Mouse (Mus musculus) forebrain, embryonic 16.5 days (tissue): ENCODE results near the gene Uck2. TPM values are rescaled to one million over a fixed set of nuclear protein-coding genes. Genes with fewer than 3 reads are reported as not detected.

Source experiments
- ATAC-seq: fragments of 200-750 bp; cut with Nextera tagmentation; 2 replicates; pipeline ENCODE4 v1.8.0; 2017; ENCODE audit warnings: mild to moderate bottlenecking, moderate library complexity
- H3K27ac ChIP-seq: fragments of 300-500 bp; sonication (generic); 2 replicates; pipeline ENCODE4 v1.5.1; 2014; ENCODE audit warnings: low read length, control low read depth
- H3K27me3 ChIP-seq: fragments of 300-500 bp; sonication (generic); replicated peaks from 2 replicates; pipeline ENCODE4 v1.6.1; 2014; ENCODE audit warnings: low read length; ENCODE audit not compliant: control insufficient read depth, insufficient read depth
- H3K36me3 ChIP-seq: fragments of 300-500 bp; sonication (generic); 2 replicates; pipeline ENCODE4 v1.6.1; 2014; ENCODE audit not compliant: control insufficient read depth, insufficient read depth
- H3K4me1 ChIP-seq: fragments of 300-500 bp; sonication (generic); replicated peaks from 2 replicates; pipeline ENCODE4 v1.6.1; 2014; ENCODE audit warnings: low read length; ENCODE audit not compliant: control insufficient read depth, insufficient read depth
- H3K4me2 ChIP-seq: fragments of 300-500 bp; sonication (generic); 2 replicates; pipeline ENCODE4 v1.6.1; 2014; ENCODE audit warnings: mild to moderate bottlenecking, low read length, control low read depth
- H3K4me3 ChIP-seq: fragments of 300-500 bp; sonication (generic); replicated peaks from 2 replicates; pipeline ENCODE4 v1.5.1; 2014; ENCODE audit warnings: mild to moderate bottlenecking, low read length, control low read depth
- H3K9ac ChIP-seq: fragments of 300-500 bp; sonication (generic); replicated peaks from 2 replicates; pipeline ENCODE4 v1.6.1; 2014; ENCODE audit warnings: low read depth, low read length, control low read depth
- H3K9me3 ChIP-seq: fragments of 300-500 bp; sonication (generic); 2 replicates; pipeline ENCODE4 v1.6.1; 2016; ENCODE audit warnings: low read length; ENCODE audit not compliant: control insufficient read depth
- WGBS: fragments of 180-500 bp; shearing (Covaris S2); extraction: QIAGEN DNeasy Blood & Tissue Kit; methylation state at CpG from one replicate; pipeline ENCODE4 v1.1.7; 2014; 5-methylcytosine and 5-hydroxymethylcytosine counted together
- polyA plus RNA-seq: library from polyadenylated mRNA; unstranded; fragments of >200 nt; fragmentation: Nextera tagmentation; extraction: Ambion mirVana; gene quantifications from 2 replicates; pipeline ENCODE4 v1.2.1, GENCODE M21; 2015

Uck2 gene
- polyA plus RNA-seq, 1 experiment from 2014 or later: 62.7 TPM

- no peak for ATAC-seq
- Histone ChIP-seq H3K9ac (no peak overlapping the region), H3K36me3 (no peaks in the 10 kb centered on the region), H3K9me3 (no peaks in the 10 kb centered on the region), H3K4me1 (peaks cover 29% of the 10 kb centered on the region), H3K27ac (no peak overlapping the region), H3K4me2 (no peak overlapping the region), H3K4me3 (no peak overlapping the region), H3K27me3 (no peaks in the 10 kb centered on the region)
- WGBS: 75% methylated on average over 3 of the region's 3 CpGs
These were observed 18.4 kb downstream of the Uck2 start for GRCm38 (mm10) chr1:167266720-167267119.

GRCm38 (mm10) chr1:167265366-167265765 lies 19.8 kb downstream of the Uck2 start:
- WGBS: 86% methylated on average over 4 of the region's 4 CpGs

GRCm38 (mm10) chr1:167262489-167263041 lies 22.6 kb downstream of the Uck2 start:
- H3K9ac ChIP-seq: no peak overlapping the region
- WGBS: 77% methylated on average over 10 of the region's 10 CpGs
- no peak overlapping the region for H3K4me2 ChIP-seq
- H3K27ac ChIP-seq: no peak overlapping the region
- no peak for ATAC-seq
- H3K36me3 ChIP-seq: no peaks in the 10 kb centered on the region
- no peaks in the 10 kb centered on the region for H3K27me3 ChIP-seq
- 0 out of 2 replicates have a peak, but pooled peaks cover 3% of the 10 kb centered on the region for H3K4me1 ChIP-seq
- H3K9me3 ChIP-seq: no peaks in the 10 kb centered on the region
- H3K4me3 ChIP-seq: no peak overlapping the region

More at GRCm38 (mm10) chr1:167265366-167265765, 19.8 kb downstream of the Uck2 start:
- H3K36me3 ChIP-seq: no peaks in the 10 kb centered on the region
- no peak overlapping the region for H3K4me2 ChIP-seq
- ATAC-seq: no peak
- H3K4me3 ChIP-seq: no peak overlapping the region
- no peak overlapping the region for H3K9ac ChIP-seq
- peaks cover 16% of the 10 kb centered on the region for H3K4me1 ChIP-seq
- H3K27me3 ChIP-seq: no peaks in the 10 kb centered on the region
- H3K9me3 ChIP-seq: no peaks in the 10 kb centered on the region
- H3K27ac ChIP-seq: no peak overlapping the region

DNA sequence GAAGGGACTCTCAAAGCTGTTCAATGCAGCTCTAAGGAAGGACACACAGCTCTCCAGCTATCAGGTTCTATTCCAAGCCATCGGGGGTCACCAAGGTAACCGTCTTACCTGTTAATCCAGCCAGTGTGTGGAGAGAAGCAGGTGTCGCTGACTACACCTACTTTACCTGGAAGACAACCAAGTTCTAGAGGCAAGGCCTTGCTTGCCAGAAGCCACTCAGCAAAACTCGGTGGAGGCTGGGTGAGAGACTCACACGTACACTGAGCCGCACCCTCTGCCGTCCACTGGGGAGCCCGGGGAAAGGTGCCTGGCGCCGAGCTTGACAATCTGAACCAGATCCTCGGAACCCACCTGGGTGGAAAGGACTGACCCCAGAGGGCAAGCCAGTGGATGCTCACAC lies 23.4 kb downstream of the Uck2 start:
- H3K27me3 ChIP-seq: no peaks in the 10 kb centered on the region
- ATAC-seq: no peak
- H3K36me3 ChIP-seq: no peaks in the 10 kb centered on the region
- no peak overlapping the region for H3K4me3 ChIP-seq
- no peaks in the 10 kb centered on the region for H3K9me3 ChIP-seq
- no peak overlapping the region for H3K4me2 ChIP-seq
- H3K4me1 ChIP-seq: 0 out of 2 replicates have a peak, but pooled peaks cover 3% of the 10 kb centered on the region
- H3K27ac ChIP-seq: no peak overlapping the region
- no peak overlapping the region for H3K9ac ChIP-seq
- WGBS: 89% methylated on average over 11 of the region's 11 CpGs

GRCm38 (mm10) chr1:167259702-167260101 lies 25.4 kb downstream of the Uck2 start:
- Histone ChIP-seq H3K9ac (no peak overlapping the region), H3K4me2 (no peak overlapping the region), H3K4me1 (0 out of 2 replicates have a peak, but pooled peaks cover 3% of the 10 kb centered on the region), H3K4me3 (no peak overlapping the region), H3K36me3 (no peaks in the 10 kb centered on the region), H3K27ac (peak overlapping the region; percentile 20), H3K27me3 (no peaks in the 10 kb centered on the region), H3K9me3 (no peaks in the 10 kb centered on the region)
- 63% methylated on average over 10 of the region's 10 CpGs for WGBS
- ATAC-seq: peak; percentile 50

DNA sequence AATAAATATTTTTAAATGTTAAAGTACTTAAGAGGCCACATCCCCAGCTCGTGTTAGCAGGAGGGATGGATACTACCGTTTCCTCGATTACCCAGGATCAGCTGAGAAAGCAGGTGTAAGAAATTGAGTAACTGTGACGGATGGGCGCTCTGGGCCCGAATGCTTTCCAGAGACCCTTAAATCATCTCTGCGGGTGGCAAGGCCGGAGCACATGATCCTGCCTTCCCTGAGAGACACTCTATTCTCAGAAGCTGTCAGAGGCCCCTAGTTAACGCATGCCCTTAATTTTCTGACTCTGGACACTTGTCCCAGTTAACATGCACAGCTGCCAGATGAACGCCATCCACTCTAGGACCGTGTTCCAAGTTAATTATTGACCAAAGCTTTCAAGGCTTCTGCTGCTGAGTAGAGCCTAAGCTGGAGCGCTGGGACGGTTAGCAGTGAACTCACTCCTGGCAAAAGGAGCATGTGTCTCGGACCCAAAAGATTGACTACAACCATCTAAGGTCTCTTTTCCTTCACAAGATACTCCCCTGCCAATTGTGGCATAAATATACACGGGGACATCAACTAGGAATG lies 28.3 kb downstream of the Uck2 start:
- Histone ChIP-seq H3K9ac (no peak overlapping the region), H3K27me3 (no peaks in the 10 kb centered on the region), H3K4me3 (no peak overlapping the region), H3K27ac (no peak overlapping the region), H3K36me3 (no peaks in the 10 kb centered on the region), H3K4me2 (no peak overlapping the region), H3K4me1 (0 out of 2 replicates have a peak, but pooled peaks cover 3% of the 10 kb centered on the region), H3K9me3 (no peaks in the 10 kb centered on the region)
- WGBS: 77% methylated on average over 15 of the region's 15 CpGs
- no peak for ATAC-seq

DNA sequence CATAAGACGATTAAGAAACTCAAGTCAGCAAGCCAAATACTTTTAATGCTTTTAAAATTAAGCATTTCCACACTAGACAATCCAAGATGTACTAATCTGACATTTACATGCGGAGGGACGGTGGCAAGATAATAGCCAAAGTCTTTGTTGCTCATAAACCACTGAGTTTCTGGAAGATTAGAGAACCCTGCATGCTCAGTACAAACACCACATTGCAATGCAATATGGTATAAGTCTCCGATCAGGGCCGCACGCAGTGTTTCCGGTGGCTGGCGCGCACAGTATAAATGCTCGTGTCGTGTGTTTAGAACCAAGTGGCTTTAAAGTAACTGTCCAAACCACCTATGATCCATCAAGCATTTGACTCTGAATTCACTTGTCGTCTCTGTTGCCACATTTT lies 31.5 kb downstream of the Uck2 start:
- H3K9ac ChIP-seq: no peak overlapping the region
- no peaks in the 10 kb centered on the region for H3K36me3 ChIP-seq
- no peaks in the 10 kb centered on the region for H3K4me1 ChIP-seq
- WGBS: 86% methylated on average over 12 of the region's 12 CpGs
- H3K9me3 ChIP-seq: no peaks in the 10 kb centered on the region
- no peak overlapping the region for H3K4me2 ChIP-seq
- no peaks in the 10 kb centered on the region for H3K27me3 ChIP-seq
- no peak overlapping the region for H3K4me3 ChIP-seq
- no peak overlapping the region for H3K27ac ChIP-seq
- ATAC-seq: no peak

GRCm38 (mm10) chr1:167249881-167250280 lies 35.2 kb downstream of the Uck2 start:
- H3K4me1 ChIP-seq: peaks cover 10% of the 10 kb centered on the region
- H3K36me3 ChIP-seq: no peaks in the 10 kb centered on the region
- H3K4me3 ChIP-seq: no peak overlapping the region
- no peaks in the 10 kb centered on the region for H3K9me3 ChIP-seq
- 92% methylated on average over 8 of the region's 8 CpGs for WGBS
- H3K27ac ChIP-seq: no peak overlapping the region
- H3K4me2 ChIP-seq: no peak overlapping the region
- H3K9ac ChIP-seq: no peak overlapping the region
- ATAC-seq: no peak
- H3K27me3 ChIP-seq: no peaks in the 10 kb centered on the region

- Histone ChIP-seq H3K4me1 (peaks cover 13% of the 10 kb centered on the region), H3K4me2 (no peak overlapping the region), H3K4me3 (no peak overlapping the region), H3K9me3 (no peaks in the 10 kb centered on the region), H3K9ac (no peak overlapping the region), H3K27ac (no peak overlapping the region), H3K27me3 (no peaks in the 10 kb centered on the region), H3K36me3 (no peaks in the 10 kb centered on the region)
- 83% methylated on average over 19 of the region's 19 CpGs for WGBS
- no peak for ATAC-seq
These were observed 35.9 kb downstream of the Uck2 start for GRCm38 (mm10) chr1:167249252-167249651.
